8 mouse cellular contexts compared by ENCODE assay signal in genomic region chr15:95757169-95757568, GRCm38 (mm10). TPM values are rescaled to one million over a fixed set of nuclear protein-coding genes. Genes with fewer than 3 reads are reported as not detected.
DNase-seq lines count a peak whose midpoint lies in the region; ATAC-seq lines count a peak whose summit lies in the region.

No protein-coding gene starts in this region.

- ATAC-seq in cerebellum, adult (ENCODE audit: insufficient number of reproducible peaks, low FRiP score, low TSS enrichment), result no peak

- peak; percentile 35 to 71 for DNase-seq in cerebellum, postnatal 4 days (ENCODE audit: low spot score in 2 of 2)
- DNase-seq in Muller cell, postnatal 12 days (ENCODE audit: inconsistent ontology term), result peak; percentile 36
- peak; percentile 66 for DNase-seq in gastrocnemius, adult 18-20 months (ENCODE audit: low spot score)
- peak; percentile 41 to 49 for DNase-seq in kidney, adult 8-10 months
- peak; percentile 82 to 87 for DNase-seq in left cerebral cortex, postnatal 14 days (ENCODE audit: low spot score in 2 of 2)
- peak; percentile 69 for DNase-seq in right cerebral cortex, adult 2 months (ENCODE audit: low spot score in 2 of 2)
- no peak for DNase-seq in B cell, adult 2 months

- intact Hi-C loops in left cerebral cortex, postnatal 14 days (cut with DNase I), result no loop called here

RNA-seq across cellular contexts. Expression of gene Ano6, which starts 33.5 kb away (rescaled TPM):
- total RNA-seq in gastrocnemius, adult 18-20 months (2021), result 10 to 100 TPM; 37.9 to 45.8 TPM
- 10 to 100 TPM; 16.9 to 22.0 TPM for total RNA-seq in left cerebral cortex, postnatal 14 days (2021)

Comparison
In these comparisons a context has a peak if more than half of its experiments do, and no peak if none do; other contexts are left out.
1. DNase-seq: peak in cerebellum, postnatal 4 days (2 of 2), Muller cell, postnatal 12 days (single experiment), gastrocnemius, adult 18-20 months (single experiment), kidney, adult 8-10 months (2 of 2), left cerebral cortex, postnatal 14 days (2 of 2) and right cerebral cortex, adult 2 months (2 of 2); none in B cell, adult 2 months (0 of 2).